Mouse (Mus musculus): ENCODE data around the gene H2-Eb2.

The H2-Eb2 gene

GRCm38 (mm10) chr17:34362954-34363546 lies 37.6 kb downstream of the H2-Eb2 start:
- no peak for DNase-seq (ENCODE audit: low spot score)

- no peak for DNase-seq (ENCODE audit: low spot score)
Measured at GRCm38 (mm10) chr17:34363676-34364310, 38.3 kb downstream of the H2-Eb2 start.

GRCm38 (mm10) chr17:34365031-34365430 lies 39.6 kb downstream of the H2-Eb2 start:
- DNase-seq (ENCODE audit: low spot score): peak; percentile 59

- DNase-seq (ENCODE audit: low spot score): no peak
Measured at GRCm38 (mm10) chr17:34370563-34370962, 45.1 kb downstream of the H2-Eb2 start.

GRCm38 (mm10) chr17:34373055-34373709 lies 47.7 kb downstream of the H2-Eb2 start:
- no peak for DNase-seq (ENCODE audit: low spot score)

GRCm38 (mm10) chr17:34376847-34377246 lies 51.4 kb downstream of the H2-Eb2 start, which contains the start of gene Btnl1:
TSS of gene Btnl1 (plus strand) at chr17:34377132.
- no peak for DNase-seq (ENCODE audit: low spot score)

GRCm38 (mm10) chr17:34377450-34378209 lies 52.2 kb downstream of the H2-Eb2 start:
- DNase-seq (ENCODE audit: low spot score): no peak

GRCm38 (mm10) chr17:34378716-34379115 lies 53.3 kb downstream of the H2-Eb2 start:
- no peak for DNase-seq (ENCODE audit: low spot score)

- DNase-seq (ENCODE audit: low spot score): no peak
Measured at GRCm38 (mm10) chr17:34379451-34379850, 54.0 kb downstream of the H2-Eb2 start.

GRCm38 (mm10) chr17:34381876-34382275 lies 56.4 kb downstream of the H2-Eb2 start:
- no peak for DNase-seq (ENCODE audit: low spot score)

GRCm38 (mm10) chr17:34383212-34383611 lies 57.7 kb downstream of the H2-Eb2 start:
- peak; percentile 74 for DNase-seq (ENCODE audit: low spot score)

- DNase-seq (ENCODE audit: low spot score): peak; percentile 44
Measured at GRCm38 (mm10) chr17:34384699-34385098, 59.2 kb downstream of the H2-Eb2 start.

GRCm38 (mm10) chr17:34386656-34387055 lies 61.2 kb downstream of the H2-Eb2 start:
- no peak for DNase-seq (ENCODE audit: low spot score)

GRCm38 (mm10) chr17:34388513-34388912 lies 63.0 kb downstream of the H2-Eb2 start:
- DNase-seq (ENCODE audit: low spot score): no peak

Measured in testis, postnatal 10 days (tissue).